ENCODE assay signal across 8 mouse cellular contexts in genomic region chr3:126596491-126597160, GRCm38 (mm10). TPM values are rescaled to one million over a fixed set of nuclear protein-coding genes. Genes with fewer than 3 reads are reported as not detected.
DNase-seq lines count a peak whose midpoint lies in the region; ATAC-seq and TF ChIP-seq lines count a peak whose summit lies in the region.

No protein-coding gene starts in this region.

- peak; percentile 75 for TF ChIP-seq POLR2A in olfactory bulb, adult 2 months (IDR thresholded peaks at IDR 0.05; ENCODE audit: insufficient read depth, low read depth, low read length)

- peak overlapping the region; percentile 73 to 82 for H3K4me3 ChIP-seq in ES-E14 (ENCODE audit: insufficient read depth in 1 of 2, low read depth in 1 of 2, low read length in 2 of 2, poor library complexity in 1 of 2, severe bottlenecking in 1 of 2)
- H3K4me3 ChIP-seq in forebrain, postnatal 0 days (ENCODE audit: low read depth, low read length) = peak overlapping the region; percentile 85
- H3K4me3 ChIP-seq in lung, embryonic 15.5 days = peak overlapping the region; percentile 81
- H3K4me3 ChIP-seq in olfactory bulb, adult 2 months (ENCODE audit: insufficient read depth, low read depth, low read length) = peak overlapping the region; percentile 85

- no peaks in the 10 kb centered on the region for H3K27me3 ChIP-seq in forebrain, postnatal 0 days (ENCODE audit: insufficient read depth, low read length)
- H3K27me3 ChIP-seq in lung, embryonic 15.5 days = no peaks in the 10 kb centered on the region

- H3K4me1 ChIP-seq in ES-E14 (ENCODE audit: control insufficient read depth in 2 of 2, insufficient read depth in 2 of 2, low read length in 2 of 2, poor library complexity in 1 of 2) = 0 out of 4 replicates have a peak, but pooled peaks cover 2 to 3% of the 10 kb centered on the region in 2 experiments
- H3K4me1 ChIP-seq in forebrain, postnatal 0 days (ENCODE audit: insufficient read depth) = no peaks in the 10 kb centered on the region
- peaks cover 17% of the 10 kb centered on the region for H3K4me1 ChIP-seq in lung, embryonic 15.5 days
- H3K4me1 ChIP-seq in olfactory bulb, adult 2 months (ENCODE audit: control insufficient read depth, insufficient read depth, low read length) = no peaks in the 10 kb centered on the region

- peak; percentile 89 for ATAC-seq in forebrain, postnatal 0 days
- ATAC-seq in hematopoietic stem cell, adult 5-6 weeks (replicated peaks in 1 of 2; ENCODE audit: insufficient read depth in 1 of 2, low FRiP score in 2 of 2, low TSS enrichment in 1 of 2, low read depth in 1 of 2, poor library complexity in 2 of 2, severe bottlenecking in 2 of 2) = peak; percentile 43 to 76
- peak; percentile 95 for ATAC-seq in lung, embryonic 15.5 days (ENCODE audit: borderline replicate concordance, extremely low read depth, low FRiP score, low TSS enrichment)

- H3K4me2 ChIP-seq in forebrain, postnatal 0 days (ENCODE audit: low read depth) = peak overlapping the region; percentile 98
- peak overlapping the region; percentile 89 for H3K4me2 ChIP-seq in lung, embryonic 15.5 days

- WGBS in forebrain, postnatal 0 days = 3% methylated on average over 66 of the region's 69 CpGs
- 1% methylated on average over 65 of the region's 69 CpGs for WGBS in lung, embryonic 15.5 days
- under 1% methylated on average over 64 of the region's 69 CpGs for WGBS in olfactory bulb, adult 2 months

- H3K9ac ChIP-seq in ES-E14 (ENCODE audit: insufficient read depth, low read depth, low read length, poor library complexity, severe bottlenecking) = peak overlapping the region; percentile 83
- H3K9ac ChIP-seq in forebrain, postnatal 0 days = peak overlapping the region; percentile 82
- peak overlapping the region; percentile 80 for H3K9ac ChIP-seq in lung, embryonic 15.5 days

- H3K9me3 ChIP-seq in ES-E14 (ENCODE audit: control insufficient read depth, insufficient read depth, low read depth, low read length) = no peaks in the 10 kb centered on the region
- no peaks in the 10 kb centered on the region; the same call in 1 of the 2 replicates for H3K9me3 ChIP-seq in forebrain, postnatal 0 days (ENCODE audit: low read length)
- no peaks in the 10 kb centered on the region for H3K9me3 ChIP-seq in lung, embryonic 15.5 days

- in situ Hi-C loops in ES-E14 (cut with MboI; ENCODE audit: low sequenced_read_pairs in 2 of 2, unreplicated experiment in 2 of 2) = no loop called here

- no peaks in the 10 kb centered on the region for H3K36me3 ChIP-seq in ES-E14 (ENCODE audit: control insufficient read depth, insufficient read depth, low read length, poor library complexity, severe bottlenecking)
- no peaks in the 10 kb centered on the region for H3K36me3 ChIP-seq in forebrain, postnatal 0 days (ENCODE audit: insufficient read depth)
- H3K36me3 ChIP-seq in lung, embryonic 15.5 days = peaks cover 5% of the 10 kb centered on the region; the same call in 1 of the 2 replicates

- peak; percentile 46 for DNase-seq in ES-E14 (ENCODE audit: low read depth, low spot score)
- DNase-seq in cerebellum, adult 11-12 months = peak; percentile 87
- DNase-seq in forebrain, postnatal 0 days = peak; percentile 88
- DNase-seq in layer of hippocampus, adult 9-10 months (ENCODE audit: low spot score) = peak; percentile 35
- DNase-seq in thymus, adult 18-20 months = peak; percentile 84 to 86

- peak; percentile 72 for TF ChIP-seq CTCF in forebrain, postnatal 0 days (IDR thresholded peaks at IDR 0.05; ENCODE audit: low read depth)
- peak; percentile 60 for TF ChIP-seq CTCF in olfactory bulb, adult 2 months (IDR thresholded peaks at IDR 0.05; ENCODE audit: insufficient read depth, low read depth, low read length)

- H3K27ac ChIP-seq in ES-E14 (ENCODE audit: insufficient read depth, low read depth, low read length, poor library complexity, severe bottlenecking) = peak overlapping the region; percentile 61; the same call in 1 of the 2 replicates
- peak overlapping the region; percentile 88 for H3K27ac ChIP-seq in forebrain, postnatal 0 days (ENCODE audit: low read depth, low read length)
- peak overlapping the region; percentile 98 for H3K27ac ChIP-seq in lung, embryonic 15.5 days
- peak overlapping the region; percentile 84 for H3K27ac ChIP-seq in olfactory bulb, adult 2 months (ENCODE audit: insufficient read depth, low read depth, low read length)

TF ChIP-seq in ES-E14, 5 proteins besides CTCF, POLR2A, EP300 and RAD21:
- TF ChIP-seq MAFK (IDR thresholded peaks at IDR 0.05; ENCODE audit: insufficient read depth, low read depth, low read length) = no peak
- TF ChIP-seq HCFC1 (IDR thresholded peaks at IDR 0.05; ENCODE audit: borderline replicate concordance, insufficient read depth, low read length) = peak; percentile 26; the same call in 1 of the 2 replicates
- no peak for TF ChIP-seq ZNF384 (IDR thresholded peaks at IDR 0.05; ENCODE audit: low read depth, low read length)

RNA-seq across cellular contexts. Expression of gene Camk2d, which starts 0.5 kb away (rescaled TPM):
- total RNA-seq in ES-E14 (2012; rRNA removed) = 6.8 and 12.4 TPM in 2 replicates
- 62.3 and 97.7 TPM in 2 replicates for total RNA-seq in forebrain, postnatal 0 days (2014; rRNA removed)
- 30.9 and 52.8 TPM in 2 replicates for polyA plus RNA-seq in forebrain, postnatal 0 days (2015; fragmentation: Nextera tagmentation; extraction: Ambion mirVana)
- 62.8 and 66.8 TPM in 2 replicates for total RNA-seq in hematopoietic stem cell, adult 5-6 weeks (2017)
- 35.1 and 39.0 TPM in 2 replicates for polyA plus RNA-seq in lung, embryonic 15.5 days (2015; fragmentation: Nextera tagmentation; extraction: Ambion mirVana)
- 316 TPM in 1 of 2 replicates, not detected in the other for polyA plus RNA-seq in olfactory bulb, adult 2 months (2012; ENCODE audit: insufficient read depth, insufficient read length, low replicate concordance, missing spikeins)

Comparison
In these comparisons a context has a peak if more than half of its experiments do, and no peak if none do; other contexts are left out.
1. Peak in every context shown above with its lines: DNase-seq, ATAC-seq, H3K4me3 ChIP-seq and H3K27ac ChIP-seq.
2. DNase-seq: peak in every context shown above with its lines; median percentile 88 in forebrain, postnatal 0 days; 87 in cerebellum, adult 11-12 months; 85 in thymus, adult 18-20 months; 46 in ES-E14; 35 in layer of hippocampus, adult 9-10 months.